Mouse (Mus musculus) E14TG2a.4 (cell line): Measurements from ENCODE around the gene Cic.

Experiments used
- CTCF ChIP-seq: conservative IDR thresholded peaks from 2 replicates; pipeline ENCODE4 v1.5.1; 2014; ENCODE audit warnings: low read length
- POU5F1 ChIP-seq: IDR thresholded peaks from 2 replicates; pipeline ENCODE4 v1.6.1; 2014; ENCODE audit warnings: low read length, borderline replicate concordance

DNA sequence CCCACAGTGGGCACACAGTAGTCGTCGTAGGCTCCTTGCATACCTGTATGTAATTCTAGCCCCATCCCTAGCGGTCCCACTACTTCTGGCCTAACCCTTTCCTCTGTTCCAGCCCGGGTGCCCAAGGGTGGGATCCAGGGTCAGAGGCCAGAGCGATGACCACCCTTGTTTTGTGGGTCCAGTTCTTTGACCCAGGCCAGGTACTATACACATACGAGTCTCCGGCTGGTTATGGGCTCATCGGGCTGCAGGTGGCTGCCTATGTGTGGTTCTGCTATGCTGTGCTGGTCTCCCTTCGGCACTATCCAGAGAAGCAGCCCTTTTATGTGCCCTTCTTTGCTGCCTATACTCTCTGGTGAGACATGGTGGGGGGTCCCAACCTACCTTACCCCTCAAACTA is 41.9 kb downstream of the Cic start:
- TF ChIP-seq CTCF (no peak), POU5F1 (no peak)
